Mouse (Mus musculus): ENCODE data around the gene Cp.

DNA sequence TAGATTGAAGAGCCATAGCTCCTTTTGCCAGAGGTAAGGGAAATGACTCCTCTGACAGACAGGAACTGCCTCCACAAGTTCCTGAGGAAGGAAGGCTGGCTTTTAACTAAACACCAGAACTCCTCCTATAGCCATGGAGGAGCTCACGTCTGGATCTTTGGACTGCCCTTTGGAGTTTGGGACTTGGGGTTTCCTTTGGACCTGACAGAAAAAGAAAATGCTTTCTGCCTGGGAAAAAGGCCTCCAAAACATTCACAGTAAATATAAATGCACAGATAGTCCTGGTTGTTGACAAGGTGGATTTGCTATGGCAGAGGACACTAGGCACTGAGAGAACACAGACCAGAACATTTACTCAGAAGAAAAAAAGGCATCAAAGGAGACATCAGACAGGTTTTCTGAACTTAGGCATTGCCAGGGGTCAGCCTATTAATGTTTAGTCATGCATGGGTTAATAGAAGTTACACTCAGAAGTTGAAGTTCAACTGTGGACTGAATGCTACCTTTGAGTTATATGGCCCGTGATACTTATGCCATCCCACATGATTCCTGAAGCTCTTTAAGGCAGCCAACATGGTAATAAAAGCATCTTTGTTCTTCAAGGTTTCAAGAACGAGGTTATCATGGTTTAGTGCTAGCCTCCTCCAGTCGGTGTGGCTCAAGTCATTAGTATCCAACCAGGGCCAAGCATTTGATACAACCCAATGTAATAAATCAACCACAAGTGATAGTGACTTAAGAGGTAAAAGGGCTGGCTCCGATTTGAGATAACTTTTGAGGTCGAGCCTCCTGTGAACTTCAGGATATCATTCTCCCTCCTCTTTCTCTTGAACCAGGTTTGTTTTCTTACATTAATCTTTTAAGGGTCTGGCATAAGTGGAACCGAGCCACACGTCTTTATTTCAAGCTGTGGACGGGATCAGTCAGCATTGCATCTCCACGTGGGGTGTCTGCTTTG lies 77.2 kb downstream of the Cp start:
- TF ChIP-seq EP300 (optimal IDR thresholded peaks at IDR 0.05) (no peak), CTCF (IDR thresholded peaks at IDR 0.05; ENCODE audit: low read depth) (no peak)
